8 mouse cellular contexts compared by ENCODE assay signal in genomic region chr13:91371596-91371987, GRCm38 (mm10).
DNase-seq lines count a peak whose midpoint lies in the region; ATAC-seq lines count a peak whose summit lies in the region.

No protein-coding gene starts in this region.

- H3K4me3 ChIP-seq in lung, embryonic 15.5 days: peak overlapping the region; percentile 38
- peak overlapping the region; percentile 58 for H3K4me3 ChIP-seq in forebrain, embryonic 10.5 days
- peak overlapping the region; percentile 36 for H3K4me3 ChIP-seq in limb, embryonic 12.5 days (replicated peaks)
- H3K4me3 ChIP-seq in neural tube, embryonic 15.5 days (replicated peaks): peak overlapping the region; percentile 42

- peaks cover 45% of the 10 kb centered on the region for H3K4me1 ChIP-seq in lung, embryonic 15.5 days
- H3K4me1 ChIP-seq in forebrain, embryonic 10.5 days: peaks cover 78% of the 10 kb centered on the region
- peaks cover 65% of the 10 kb centered on the region for H3K4me1 ChIP-seq in limb, embryonic 12.5 days (replicated peaks)
- peaks cover 56% of the 10 kb centered on the region for H3K4me1 ChIP-seq in neural tube, embryonic 15.5 days

- H3K9me3 ChIP-seq in lung, embryonic 15.5 days: no peaks in the 10 kb centered on the region
- H3K9me3 ChIP-seq in forebrain, embryonic 10.5 days: no peaks in the 10 kb centered on the region
- H3K9me3 ChIP-seq in limb, embryonic 12.5 days: no peaks in the 10 kb centered on the region
- H3K9me3 ChIP-seq in neural tube, embryonic 15.5 days (replicated peaks): no peaks in the 10 kb centered on the region

- no peaks in the 10 kb centered on the region for H3K36me3 ChIP-seq in lung, embryonic 15.5 days
- no peaks in the 10 kb centered on the region for H3K36me3 ChIP-seq in forebrain, embryonic 10.5 days (replicated peaks)
- H3K36me3 ChIP-seq in limb, embryonic 12.5 days: no peaks in the 10 kb centered on the region
- H3K36me3 ChIP-seq in neural tube, embryonic 15.5 days: no peaks in the 10 kb centered on the region

- H3K4me2 ChIP-seq in lung, embryonic 15.5 days: peak overlapping the region; percentile 74
- peak overlapping the region; percentile 60 for H3K4me2 ChIP-seq in limb, embryonic 12.5 days
- peak overlapping the region; percentile 82 for H3K4me2 ChIP-seq in neural tube, embryonic 15.5 days

- H3K9ac ChIP-seq in lung, embryonic 15.5 days: peak overlapping the region; percentile 43
- no peak overlapping the region for H3K9ac ChIP-seq in limb, embryonic 12.5 days (replicated peaks)
- H3K9ac ChIP-seq in neural tube, embryonic 15.5 days (replicated peaks): no peak overlapping the region

- H3K27ac ChIP-seq in lung, embryonic 15.5 days: peak overlapping the region; percentile 99
- peak overlapping the region; percentile 98 for H3K27ac ChIP-seq in forebrain, embryonic 10.5 days
- peak overlapping the region; percentile 99 for H3K27ac ChIP-seq in limb, embryonic 12.5 days
- peak overlapping the region; percentile 96 for H3K27ac ChIP-seq in neural tube, embryonic 15.5 days (replicated peaks)

- DNase-seq in lung, adult 18-20 months: no peak
- DNase-seq in forebrain, embryonic 10.5 days (ENCODE audit: extremely low spot score, low spot score): no peak
- DNase-seq in gastrocnemius, postnatal 10 days: no peak
- no peak for DNase-seq in frontal cortex, postnatal 25 days (ENCODE audit: low spot score in 2 of 2)
- DNase-seq in kidney, postnatal 4 days: no peak

- no peak for ATAC-seq in lung, embryonic 15.5 days (ENCODE audit: borderline replicate concordance, extremely low read depth, low FRiP score, low TSS enrichment)
- no peak for ATAC-seq in limb, embryonic 12.5 days (ENCODE audit: insufficient number of reproducible peaks, insufficient read depth, low FRiP score, low TSS enrichment, low read depth)
- ATAC-seq in neural tube, embryonic 15.5 days (ENCODE audit: low FRiP score): no peak

- no peaks in the 10 kb centered on the region for H3K27me3 ChIP-seq in lung, embryonic 15.5 days
- no peaks in the 10 kb centered on the region for H3K27me3 ChIP-seq in forebrain, embryonic 10.5 days (ENCODE audit: poor library complexity, severe bottlenecking)
- no peaks in the 10 kb centered on the region for H3K27me3 ChIP-seq in limb, embryonic 12.5 days
- no peaks in the 10 kb centered on the region for H3K27me3 ChIP-seq in neural tube, embryonic 15.5 days (replicated peaks)

- 35% methylated on average over 2 of the region's 2 CpGs for WGBS in lung, embryonic 15.5 days
- WGBS in forebrain, embryonic 10.5 days: 33% methylated on average over 2 of the region's 2 CpGs
- WGBS in limb, embryonic 12.5 days: 17% methylated on average over 2 of the region's 2 CpGs
- WGBS in neural tube, embryonic 15.5 days: 23% methylated on average over 2 of the region's 2 CpGs
